Mouse (Mus musculus) lung, embryonic 15.5 days (tissue): ENCODE results near the gene Rpp25l. TPM values are rescaled to one million over a fixed set of nuclear protein-coding genes. Genes with fewer than 3 reads are reported as not detected.
A peak's percentile ranks its signal among the peaks of the same experiment; 100 is the strongest.
"Not testable (repeated sequence)": the region's sequence is repeated elsewhere in the genome, so short reads cannot be mapped to it uniquely, and the experiment has no call there.

ENCODE experiments used
- ATAC-seq: fragments of 200-750 bp; cut with Nextera tagmentation; 2 replicates; pipeline ENCODE4 v1.8.0; 2017; ENCODE audit warnings: moderate number of reproducible peaks, borderline replicate concordance; ENCODE audit not compliant: low FRiP score, low TSS enrichment; ENCODE audit errors: extremely low read depth
- H3K27ac ChIP-seq: fragments of 300-500 bp; sonication (generic); 2 replicates; pipeline ENCODE4 v1.5.1; 2015; ENCODE audit warnings: moderate library complexity, mild to moderate bottlenecking, inconsistent platforms
- H3K27me3 ChIP-seq: fragments of 300-500 bp; sonication (generic); 2 replicates; pipeline ENCODE4 v1.6.1; 2015; ENCODE audit warnings: inconsistent platforms
- H3K36me3 ChIP-seq: fragments of 300-500 bp; sonication (generic); 2 replicates; pipeline ENCODE4 v1.6.1; 2015; ENCODE audit warnings: inconsistent platforms
- H3K4me1 ChIP-seq: fragments of 300-500 bp; sonication (generic); 2 replicates; pipeline ENCODE4 v1.6.1; 2015; ENCODE audit warnings: inconsistent platforms
- H3K4me2 ChIP-seq: fragments of 300-500 bp; sonication (generic); 2 replicates; pipeline ENCODE4 v1.6.1; 2015; ENCODE audit warnings: inconsistent platforms, mild to moderate bottlenecking, moderate library complexity
- H3K4me3 ChIP-seq: fragments of 300-500 bp; sonication (generic); 2 replicates; pipeline ENCODE4 v1.5.1; 2015; ENCODE audit warnings: mild to moderate bottlenecking, inconsistent platforms
- H3K9ac ChIP-seq: fragments of 300-500 bp; sonication (generic); 2 replicates; pipeline ENCODE4 v1.6.1; 2015; ENCODE audit warnings: inconsistent platforms
- H3K9me3 ChIP-seq: fragments of 300-500 bp; sonication (generic); 2 replicates; pipeline ENCODE4 v1.6.1; 2016; ENCODE audit warnings: inconsistent platforms
- WGBS: fragments of 180-500 bp; shearing (Covaris S2); methylation state at CpG from one replicate; pipeline ENCODE4 v1.1.7; 2015; 5-methylcytosine and 5-hydroxymethylcytosine counted together
- polyA plus RNA-seq: library from polyadenylated mRNA; unstranded; fragments of >200 nt; fragmentation: Nextera tagmentation; extraction: Ambion mirVana; gene quantifications from 2 replicates; pipeline ENCODE4 v1.2.1, GENCODE M21; 2015

Rpp25l gene
- polyA plus RNA-seq: 80.4 and 89.8 TPM in 2 replicates

- H3K9me3 ChIP-seq: no peaks in the 10 kb centered on the region
- peak within 1 kb of the TSS; percentile 97 for H3K9ac ChIP-seq
- H3K4me3 ChIP-seq: peak within 1 kb of the TSS; percentile 88
- H3K4me1 ChIP-seq: peaks cover 23% of the 10 kb centered on the region
- no peaks in the 10 kb centered on the region for H3K27me3 ChIP-seq
- under 1% methylated on average over 61 of the region's 61 CpGs for WGBS
- ATAC-seq: peak; percentile 71
- H3K4me2 ChIP-seq: peak within 1 kb of the TSS; percentile 95
- H3K27ac ChIP-seq: peak within 1 kb of the TSS; percentile 82
- H3K36me3 ChIP-seq: peaks cover 17% of the 10 kb centered on the region
Observed at GRCm38 (mm10) chr4:41713197-41714067, at the start of gene Rpp25l. Rpp25l (minus strand) TSS chr4:41713534.

- H3K27me3 ChIP-seq, H3K9me3 ChIP-seq, H3K36me3 ChIP-seq, H3K9ac ChIP-seq: not testable (repeated sequence)
- peak; percentile 31; the same call in 1 of the 2 replicates for ATAC-seq
- H3K4me3 ChIP-seq: peak overlapping the region; percentile 49; the same call in 1 of the 2 replicates
- H3K4me2 ChIP-seq: peak overlapping the region; percentile 64
- 39% methylated on average over 8 of the region's 8 CpGs for WGBS
- H3K4me1 ChIP-seq: peaks cover 37% of the 10 kb centered on the region
- peak overlapping the region; percentile 90 for H3K27ac ChIP-seq
Observed at GRCm38 (mm10) chr4:41762688-41763114, 49.4 kb upstream of the Rpp25l start.

GRCm38 (mm10) chr4:41762099-41762687, 48.9 kb upstream of the Rpp25l start:
- peak; percentile 53 for ATAC-seq
- H3K4me3 ChIP-seq: peak overlapping the region; percentile 49; the same call in 1 of the 2 replicates
- H3K27me3 ChIP-seq: no peaks in the 10 kb centered on the region
- H3K9ac ChIP-seq: no peak overlapping the region; the same call in 1 of the 2 replicates
- H3K27ac ChIP-seq: peak overlapping the region; percentile 90
- 0 out of 2 replicates have a peak, but pooled peaks cover 6% of the 10 kb centered on the region for H3K36me3 ChIP-seq
- H3K4me2 ChIP-seq: peak overlapping the region; percentile 64
- H3K4me1 ChIP-seq: peaks cover 37% of the 10 kb centered on the region
- H3K9me3 ChIP-seq: no peaks in the 10 kb centered on the region
- 28% methylated on average over 8 of the region's 8 CpGs for WGBS

GRCm38 (mm10) chr4:41761680-41762079, 48.3 kb upstream of the Rpp25l start:
- ATAC-seq: no peak
- Histone ChIP-seq H3K9ac (peak overlapping the region; percentile 51; the same call in 1 of the 2 replicates), H3K9me3 (no peaks in the 10 kb centered on the region), H3K4me2 (peak overlapping the region; percentile 64), H3K36me3 (0 out of 2 replicates have a peak, but pooled peaks cover 6% of the 10 kb centered on the region), H3K27me3 (no peaks in the 10 kb centered on the region), H3K4me3 (peak overlapping the region; percentile 49), H3K4me1 (peaks cover 39% of the 10 kb centered on the region), H3K27ac (peak overlapping the region; percentile 90)

GRCm38 (mm10) chr4:41760911-41761310, 47.6 kb upstream of the Rpp25l start:
- H3K4me2 ChIP-seq: peak overlapping the region; percentile 64
- H3K9ac ChIP-seq: peak overlapping the region; percentile 51
- peak; percentile 23; the same call in 1 of the 2 replicates for ATAC-seq
- H3K27me3 ChIP-seq: no peaks in the 10 kb centered on the region
- 46% methylated on average over 4 of the region's 4 CpGs for WGBS
- peaks cover 46% of the 10 kb centered on the region for H3K4me1 ChIP-seq
- no peaks in the 10 kb centered on the region for H3K9me3 ChIP-seq
- H3K4me3 ChIP-seq: peak overlapping the region; percentile 49
- H3K27ac ChIP-seq: peak overlapping the region; percentile 90
- H3K36me3 ChIP-seq: 0 out of 2 replicates have a peak, but pooled peaks cover 6% of the 10 kb centered on the region

GRCm38 (mm10) chr4:41760288-41760721, 47.0 kb upstream of the Rpp25l start:
- peaks cover 46% of the 10 kb centered on the region for H3K4me1 ChIP-seq
- peak; percentile 90 for ATAC-seq
- H3K27ac ChIP-seq: peak overlapping the region; percentile 90
- WGBS: 0% methylated on average over 15 of the region's 15 CpGs
- peak overlapping the region; percentile 64 for H3K4me2 ChIP-seq
- no peaks in the 10 kb centered on the region for H3K27me3 ChIP-seq
- peak overlapping the region; percentile 51 for H3K9ac ChIP-seq
- H3K9me3 ChIP-seq: no peaks in the 10 kb centered on the region
- 0 out of 2 replicates have a peak, but pooled peaks cover 6% of the 10 kb centered on the region for H3K36me3 ChIP-seq
- peak overlapping the region; percentile 49 for H3K4me3 ChIP-seq

- H3K4me1 ChIP-seq: peaks cover 49% of the 10 kb centered on the region
- peak overlapping the region; percentile 64 for H3K4me2 ChIP-seq
- no peaks in the 10 kb centered on the region for H3K27me3 ChIP-seq
- WGBS: 20% methylated on average over 6 of the region's 6 CpGs
- ATAC-seq: no peak
- H3K9me3 ChIP-seq: no peaks in the 10 kb centered on the region
- H3K36me3 ChIP-seq: 0 out of 2 replicates have a peak, but pooled peaks cover 6% of the 10 kb centered on the region
- peak overlapping the region; percentile 49 for H3K4me3 ChIP-seq
- peak overlapping the region; percentile 90 for H3K27ac ChIP-seq
- peak overlapping the region; percentile 51 for H3K9ac ChIP-seq
Observed at GRCm38 (mm10) chr4:41759656-41760287, 46.4 kb upstream of the Rpp25l start.

- H3K9me3 ChIP-seq: no peaks in the 10 kb centered on the region
- no peak overlapping the region for H3K4me2 ChIP-seq
- H3K9ac ChIP-seq: no peak overlapping the region
- no peak for ATAC-seq
- 0 out of 2 replicates have a peak, but pooled peaks cover 6% of the 10 kb centered on the region for H3K36me3 ChIP-seq
- peaks cover 51% of the 10 kb centered on the region for H3K4me1 ChIP-seq
- 66% methylated on average over 9 of the region's 9 CpGs for WGBS
- H3K27me3 ChIP-seq: no peaks in the 10 kb centered on the region
- H3K27ac ChIP-seq: peak overlapping the region; percentile 90; the same call in 1 of the 2 replicates
- H3K4me3 ChIP-seq: no peak overlapping the region
Observed at GRCm38 (mm10) chr4:41759206-41759605, 45.9 kb upstream of the Rpp25l start.

GRCm38 (mm10) chr4:41758701-41759100, 45.4 kb upstream of the Rpp25l start:
- 0 out of 2 replicates have a peak, but pooled peaks cover 6% of the 10 kb centered on the region for H3K36me3 ChIP-seq
- WGBS: 84% methylated on average over 4 of the region's 4 CpGs
- H3K27me3 ChIP-seq: no peaks in the 10 kb centered on the region
- no peak for ATAC-seq
- H3K4me3 ChIP-seq: no peak overlapping the region
- peaks cover 51% of the 10 kb centered on the region for H3K4me1 ChIP-seq
- H3K9me3 ChIP-seq: no peaks in the 10 kb centered on the region
- H3K4me2 ChIP-seq: no peak overlapping the region
- H3K27ac ChIP-seq: peak overlapping the region; percentile 90; the same call in 1 of the 2 replicates
- no peak overlapping the region for H3K9ac ChIP-seq

GRCm38 (mm10) chr4:41758021-41758420, 44.7 kb upstream of the Rpp25l start:
- Histone ChIP-seq H3K27me3 (no peaks in the 10 kb centered on the region), H3K9me3 (no peaks in the 10 kb centered on the region), H3K4me2 (no peak overlapping the region), H3K9ac (no peak overlapping the region), H3K27ac (no peak overlapping the region), H3K4me3 (no peak overlapping the region), H3K4me1 (peaks cover 51% of the 10 kb centered on the region), H3K36me3 (0 out of 2 replicates have a peak, but pooled peaks cover 6% of the 10 kb centered on the region)
- no peak for ATAC-seq
- 69% methylated on average over 11 of the region's 11 CpGs for WGBS

GRCm38 (mm10) chr4:41757321-41757720, 44.0 kb upstream of the Rpp25l start:
- WGBS: 90% methylated on average over 13 of the region's 13 CpGs
- Histone ChIP-seq H3K4me2 (no peak overlapping the region), H3K9ac (no peak overlapping the region), H3K9me3 (no peaks in the 10 kb centered on the region), H3K27me3 (no peaks in the 10 kb centered on the region), H3K27ac (no peak overlapping the region), H3K4me3 (no peak overlapping the region), H3K4me1 (peaks cover 45% of the 10 kb centered on the region), H3K36me3 (0 out of 2 replicates have a peak, but pooled peaks cover 6% of the 10 kb centered on the region)
- no peak for ATAC-seq
